Mouse (Mus musculus) hindbrain, embryonic 12.5 days (tissue): ENCODE measurements around the gene Myh1. TPM values are rescaled to one million over a fixed set of nuclear protein-coding genes. Genes with fewer than 3 reads are reported as not detected.

ENCODE experiments used
- ATAC-seq: fragments of 200-750 bp; cut with Nextera tagmentation; 2 replicates; pipeline ENCODE4 v1.8.0; 2017; ENCODE audit warnings: moderate TSS enrichment; ENCODE audit not compliant: low FRiP score
- H3K27ac ChIP-seq: fragments of 300-500 bp; sonication (generic); 2 replicates; pipeline ENCODE4 v1.5.1; 2016; ENCODE audit warnings: mild to moderate bottlenecking
- H3K27me3 ChIP-seq: fragments of 300-500 bp; sonication (generic); 2 replicates; pipeline ENCODE4 v1.6.1; 2016; ENCODE audit warnings: mild to moderate bottlenecking
- H3K36me3 ChIP-seq: fragments of 300-500 bp; sonication (generic); 2 replicates; pipeline ENCODE4 v1.6.1; 2016; ENCODE audit warnings: mild to moderate bottlenecking
- H3K4me1 ChIP-seq: fragments of 300-500 bp; sonication (generic); 2 replicates; pipeline ENCODE4 v1.6.1; 2016
- H3K4me2 ChIP-seq: fragments of 300-500 bp; sonication (generic); replicated peaks from 2 replicates; pipeline ENCODE4 v1.6.1; 2016; ENCODE audit warnings: mild to moderate bottlenecking
- H3K4me3 ChIP-seq: fragments of 300-500 bp; sonication (generic); 2 replicates; pipeline ENCODE4 v1.5.1; 2016; ENCODE audit warnings: mild to moderate bottlenecking
- H3K9ac ChIP-seq: fragments of 300-500 bp; sonication (generic); 2 replicates; pipeline ENCODE4 v1.6.1; 2016; ENCODE audit warnings: mild to moderate bottlenecking, moderate library complexity
- H3K9me3 ChIP-seq: fragments of 300-500 bp; sonication (generic); replicated peaks from 2 replicates; pipeline ENCODE4 v1.6.1; 2016; ENCODE audit warnings: mild to moderate bottlenecking
- WGBS: fragments of 180-500 bp; shearing (Covaris S2); methylation state at CpG from one replicate; pipeline ENCODE4 v1.1.7; 2016; 5-methylcytosine and 5-hydroxymethylcytosine counted together
- polyA plus RNA-seq: library from polyadenylated mRNA; unstranded; fragments of >200 nt; fragmentation: Nextera tagmentation; extraction: Ambion mirVana; gene quantifications from 2 replicates; pipeline ENCODE4 v1.2.1, GENCODE M21; 2016

Myh1 gene
- polyA plus RNA-seq, 1 experiment from 2014 or later: not detected

- no peaks in the 10 kb centered on the region for H3K27me3 ChIP-seq
- no peaks in the 10 kb centered on the region for H3K9me3 ChIP-seq
- H3K27ac ChIP-seq: no peak overlapping the region
- 57% methylated on average over 5 of the region's 5 CpGs for WGBS
- H3K9ac ChIP-seq: no peak overlapping the region
- ATAC-seq: no peak
- no peak overlapping the region for H3K4me2 ChIP-seq
- H3K4me1 ChIP-seq: no peaks in the 10 kb centered on the region
- H3K36me3 ChIP-seq: no peaks in the 10 kb centered on the region
- no peak overlapping the region for H3K4me3 ChIP-seq
Observed at GRCm38 (mm10) chr11:67176376-67176775, 23.5 kb upstream of the Myh1 start.

DNA sequence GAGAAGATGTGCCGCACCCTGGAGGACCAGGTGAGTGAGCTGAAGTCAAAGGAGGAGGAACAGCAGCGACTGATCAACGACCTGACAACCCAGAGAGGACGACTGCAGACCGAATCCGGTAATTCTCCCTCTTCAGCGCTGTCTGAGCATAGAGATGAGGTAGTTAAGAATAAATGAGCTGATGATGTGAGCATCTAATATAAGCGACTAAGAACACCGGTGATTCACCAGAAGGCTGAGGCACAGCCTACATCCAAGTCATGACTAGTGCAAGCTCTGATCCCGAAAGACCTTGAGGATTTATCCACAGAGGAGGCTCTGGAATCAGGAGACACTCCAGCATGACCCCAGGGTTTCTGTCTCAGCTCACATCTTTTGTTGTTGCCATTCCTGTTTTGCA is 9.5 kb upstream of the Myh1 start:
- Histone ChIP-seq H3K9ac (no peak overlapping the region), H3K4me1 (no peaks in the 10 kb centered on the region), H3K27ac (no peak overlapping the region), H3K4me2 (no peak overlapping the region), H3K9me3 (no peaks in the 10 kb centered on the region), H3K4me3 (no peak overlapping the region), H3K27me3 (no peaks in the 10 kb centered on the region), H3K36me3 (no peaks in the 10 kb centered on the region)
- no peak for ATAC-seq
- 87% methylated on average over 10 of the region's 10 CpGs for WGBS

DNA sequence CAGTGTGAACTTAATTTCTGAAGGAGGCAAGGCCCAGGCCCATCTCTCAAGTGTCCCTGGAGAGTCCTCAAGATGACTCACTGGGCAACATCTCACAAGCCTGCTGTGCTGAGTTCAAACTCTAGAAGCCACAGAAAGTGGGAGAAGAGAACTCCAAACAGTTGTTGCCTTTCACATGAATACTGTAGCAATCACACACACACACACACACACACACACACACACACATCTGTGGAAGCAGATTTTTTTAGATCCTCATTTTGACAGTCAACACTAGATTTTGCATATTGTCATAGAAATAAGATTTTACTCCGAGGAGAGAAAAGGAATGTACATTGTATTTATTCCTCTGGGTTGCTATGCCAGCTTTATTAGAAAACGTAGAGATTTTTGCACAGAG is 9.0 kb upstream of the Myh1 start:
- H3K36me3 ChIP-seq: no peaks in the 10 kb centered on the region
- no peak for ATAC-seq
- no peak overlapping the region for H3K4me2 ChIP-seq
- no peaks in the 10 kb centered on the region for H3K27me3 ChIP-seq
- H3K4me3 ChIP-seq: no peak overlapping the region
- no peak overlapping the region for H3K9ac ChIP-seq
- H3K9me3 ChIP-seq: no peaks in the 10 kb centered on the region
- 88% methylated on average over 2 of the region's 2 CpGs for WGBS
- no peak overlapping the region for H3K27ac ChIP-seq
- no peaks in the 10 kb centered on the region for H3K4me1 ChIP-seq

- no peak for ATAC-seq
- Histone ChIP-seq H3K36me3 (no peaks in the 10 kb centered on the region), H3K9me3 (no peaks in the 10 kb centered on the region), H3K27me3 (no peaks in the 10 kb centered on the region), H3K27ac (no peak overlapping the region), H3K4me3 (no peak overlapping the region), H3K4me2 (no peak overlapping the region), H3K9ac (no peak overlapping the region), H3K4me1 (no peaks in the 10 kb centered on the region)
- 89% methylated on average over 14 of the region's 14 CpGs for WGBS
Observed at GRCm38 (mm10) chr11:67191496-67191895, 8.4 kb upstream of the Myh1 start.

- Histone ChIP-seq H3K27ac (no peak overlapping the region), H3K9me3 (no peaks in the 10 kb centered on the region), H3K4me1 (no peaks in the 10 kb centered on the region), H3K9ac (no peak overlapping the region), H3K4me2 (no peak overlapping the region), H3K4me3 (no peak overlapping the region), H3K36me3 (no peaks in the 10 kb centered on the region), H3K27me3 (no peaks in the 10 kb centered on the region)
- no peak for ATAC-seq
- 45% methylated on average over 1 of the region's 1 CpGs for WGBS
Observed at GRCm38 (mm10) chr11:67199321-67199720, 531 bp upstream of the Myh1 start.

GRCm38 (mm10) chr11:67204766-67205165 is 4.9 kb downstream of the Myh1 start:
- ATAC-seq: no peak
- Histone ChIP-seq H3K36me3 (no peaks in the 10 kb centered on the region), H3K9me3 (no peaks in the 10 kb centered on the region), H3K4me2 (no peak overlapping the region), H3K27ac (no peak overlapping the region), H3K4me1 (no peaks in the 10 kb centered on the region), H3K27me3 (no peaks in the 10 kb centered on the region), H3K4me3 (no peak overlapping the region), H3K9ac (no peak overlapping the region)
- WGBS: 75% methylated on average over 3 of the region's 3 CpGs

GRCm38 (mm10) chr11:67221803-67222202 is 22.0 kb downstream of the Myh1 start:
- Histone ChIP-seq H3K36me3 (no peaks in the 10 kb centered on the region), H3K4me1 (no peaks in the 10 kb centered on the region), H3K4me3 (no peak overlapping the region), H3K9ac (no peak overlapping the region), H3K27ac (no peak overlapping the region), H3K4me2 (no peak overlapping the region), H3K27me3 (no peaks in the 10 kb centered on the region), H3K9me3 (no peaks in the 10 kb centered on the region)
- ATAC-seq: no peak
- WGBS: 92% methylated on average over 8 of the region's 8 CpGs

GRCm38 (mm10) chr11:67224466-67224865 is 24.6 kb downstream of the Myh1 start:
- no peaks in the 10 kb centered on the region for H3K36me3 ChIP-seq
- no peak overlapping the region for H3K9ac ChIP-seq
- H3K4me2 ChIP-seq: no peak overlapping the region
- no peaks in the 10 kb centered on the region for H3K27me3 ChIP-seq
- H3K9me3 ChIP-seq: no peaks in the 10 kb centered on the region
- no peak for ATAC-seq
- H3K4me3 ChIP-seq: no peak overlapping the region
- 82% methylated on average over 2 of the region's 3 CpGs for WGBS
- H3K27ac ChIP-seq: no peak overlapping the region
- no peaks in the 10 kb centered on the region for H3K4me1 ChIP-seq

DNA sequence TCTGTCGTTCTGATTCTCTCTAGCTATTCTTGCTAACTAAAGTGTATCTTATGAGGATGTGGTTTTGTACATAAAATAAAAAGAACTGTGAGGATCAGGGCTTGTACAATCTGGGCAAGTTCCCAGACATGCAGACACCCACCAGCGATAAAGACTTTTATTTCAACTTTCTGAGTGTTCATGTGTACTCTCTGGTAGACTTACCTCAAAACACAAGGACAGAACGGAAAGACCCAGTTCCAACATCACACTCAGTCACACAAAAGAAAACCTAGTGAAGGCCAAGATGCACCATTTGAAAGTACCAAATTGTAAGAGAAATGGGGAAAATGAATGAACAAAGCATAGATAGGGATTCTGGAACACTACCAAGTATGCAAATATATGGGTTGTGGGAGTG is 28.9 kb downstream of the Myh1 start:
- 94% methylated on average over 3 of the region's 3 CpGs for WGBS
- no peaks in the 10 kb centered on the region for H3K27me3 ChIP-seq
- no peak overlapping the region for H3K9ac ChIP-seq
- no peak for ATAC-seq
- H3K4me1 ChIP-seq: no peaks in the 10 kb centered on the region
- H3K27ac ChIP-seq: no peak overlapping the region
- no peaks in the 10 kb centered on the region for H3K36me3 ChIP-seq
- no peaks in the 10 kb centered on the region for H3K9me3 ChIP-seq
- no peak overlapping the region for H3K4me2 ChIP-seq
- no peak overlapping the region for H3K4me3 ChIP-seq

GRCm38 (mm10) chr11:67229166-67229565 is 29.3 kb downstream of the Myh1 start:
- Histone ChIP-seq H3K9me3 (no peaks in the 10 kb centered on the region), H3K9ac (no peak overlapping the region), H3K27me3 (no peaks in the 10 kb centered on the region), H3K4me3 (no peak overlapping the region), H3K27ac (no peak overlapping the region), H3K4me2 (no peak overlapping the region), H3K4me1 (no peaks in the 10 kb centered on the region), H3K36me3 (no peaks in the 10 kb centered on the region)
- no peak for ATAC-seq
- WGBS: 90% methylated on average over 5 of the region's 5 CpGs

GRCm38 (mm10) chr11:67229946-67230345 is 30.1 kb downstream of the Myh1 start:
- H3K36me3 ChIP-seq: no peaks in the 10 kb centered on the region
- H3K4me2 ChIP-seq: no peak overlapping the region
- H3K9ac ChIP-seq: no peak overlapping the region
- H3K9me3 ChIP-seq: no peaks in the 10 kb centered on the region
- no peaks in the 10 kb centered on the region for H3K4me1 ChIP-seq
- WGBS: 82% methylated on average over 2 of the region's 2 CpGs
- no peak overlapping the region for H3K4me3 ChIP-seq
- H3K27ac ChIP-seq: no peak overlapping the region
- no peak for ATAC-seq
- H3K27me3 ChIP-seq: no peaks in the 10 kb centered on the region

GRCm38 (mm10) chr11:67235639-67236358 is 35.9 kb downstream of the Myh1 start:
- ATAC-seq: no peak
- Histone ChIP-seq H3K9me3 (no peaks in the 10 kb centered on the region), H3K36me3 (no peaks in the 10 kb centered on the region), H3K4me2 (no peak overlapping the region), H3K4me1 (no peaks in the 10 kb centered on the region), H3K9ac (no peak overlapping the region), H3K27me3 (no peaks in the 10 kb centered on the region), H3K4me3 (no peak overlapping the region), H3K27ac (no peak overlapping the region)
- WGBS: 63% methylated on average over 5 of the region's 5 CpGs

DNA sequence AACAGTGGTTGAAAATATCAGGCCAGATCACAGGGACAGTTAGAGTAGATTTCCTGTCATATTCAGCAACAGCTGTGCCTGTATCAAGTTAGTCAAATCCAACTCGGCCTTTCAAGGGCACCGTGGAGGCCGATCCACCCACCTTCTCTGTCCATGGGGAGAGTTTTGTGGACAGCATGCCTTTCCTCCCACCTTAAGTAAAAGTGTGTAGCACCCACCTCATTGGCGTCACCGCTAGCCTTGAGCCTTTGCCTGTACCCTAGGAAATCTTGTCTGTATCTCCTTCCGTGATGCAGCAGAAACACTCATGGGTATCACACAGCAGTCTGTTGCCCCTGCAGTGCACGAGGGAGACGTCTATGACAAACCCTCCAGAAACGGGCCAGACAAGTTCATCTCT is 36.9 kb downstream of the Myh1 start:
- Histone ChIP-seq H3K27ac (no peak overlapping the region), H3K27me3 (no peaks in the 10 kb centered on the region), H3K9ac (no peak overlapping the region), H3K4me3 (no peak overlapping the region), H3K4me2 (no peak overlapping the region), H3K9me3 (no peaks in the 10 kb centered on the region), H3K36me3 (no peaks in the 10 kb centered on the region), H3K4me1 (no peaks in the 10 kb centered on the region)
- 87% methylated on average over 9 of the region's 9 CpGs for WGBS
- ATAC-seq: no peak
